Mouse (Mus musculus): ENCODE results near the gene Phf12. TPM values are rescaled to one million over a fixed set of nuclear protein-coding genes. Genes with fewer than 3 reads are reported as not detected.
A peak's percentile ranks its signal among the peaks of the same experiment; 100 is the strongest.

The Phf12 gene
- polyA plus RNA-seq, 1 experiment from 2014 or later = 11.6 TPM

MicroRNA genes within 50 kb of the gene (microRNA counts, 519-probe panel; counts per million panel counts)
- microRNA mmu-miR-144 (6,928 counts per million, percentile 92 among the panel's probes with 10 or more counts), microRNA mmu-miR-451 (6,297 counts per million, percentile 89 among the panel's probes with 10 or more counts)

Small RNAs within 50 kb of the gene (microRNA-seq; reads per million reads assigned to microRNA genes)
- gene Mir144 = 114 reads per million, percentile 52 among the genes with 10 or more reads in this experiment
- gene Mir451a = not detected
- not detected for gene Mir451b

Other genes starting within 250 kb of the Phf12 start
- gene Myo18a, start 219.5 kb upstream of the Phf12 start, polyA plus RNA-seq (2014; fragmentation: Nextera tagmentation; extraction: Ambion mirVana) = 114 and 115 TPM in 2 replicates
- gene Gm10277, start 195.0 kb upstream of the Phf12 start, polyA plus RNA-seq (2014; fragmentation: Nextera tagmentation; extraction: Ambion mirVana) = 0.84 and 1.1 TPM in 2 replicates
- 3.8 and 3.9 TPM in 2 replicates for gene Pipox, start 88.7 kb upstream of the Phf12 start, polyA plus RNA-seq (2014; fragmentation: Nextera tagmentation; extraction: Ambion mirVana)
- gene Sez6, start 52.0 kb upstream of the Phf12 start, polyA plus RNA-seq (2014; fragmentation: Nextera tagmentation; extraction: Ambion mirVana) = 0.15 TPM in 1 of 2 replicates, not detected in the other
- 14.4 and 18.0 TPM in 2 replicates for gene Dhrs13, start 49.5 kb downstream of the Phf12 start, polyA plus RNA-seq (2014; fragmentation: Nextera tagmentation; extraction: Ambion mirVana)
- gene Flot2, start 55.2 kb downstream of the Phf12 start, polyA plus RNA-seq (2014; fragmentation: Nextera tagmentation; extraction: Ambion mirVana) = 95.2 and 98.3 TPM in 2 replicates
- 23.9 and 25.7 TPM in 2 replicates for gene Eral1, start 97.6 kb downstream of the Phf12 start, polyA plus RNA-seq (2014; fragmentation: Nextera tagmentation; extraction: Ambion mirVana)
- gene Fam222b, start 111.9 kb downstream of the Phf12 start, polyA plus RNA-seq (2014; fragmentation: Nextera tagmentation; extraction: Ambion mirVana) = 17.0 and 19.4 TPM in 2 replicates
- gene Traf4, start 182.8 kb downstream of the Phf12 start, polyA plus RNA-seq (2014; fragmentation: Nextera tagmentation; extraction: Ambion mirVana) = 18.5 and 25.6 TPM in 2 replicates
- gene Nek8, start 193.9 kb downstream of the Phf12 start, polyA plus RNA-seq (2014; fragmentation: Nextera tagmentation; extraction: Ambion mirVana) = 11.5 and 12.4 TPM in 2 replicates
- gene Tlcd1, start 194.0 kb downstream of the Phf12 start, polyA plus RNA-seq (2014; fragmentation: Nextera tagmentation; extraction: Ambion mirVana) = 14.7 and 16.1 TPM in 2 replicates
- 968 and 1,084 TPM in 2 replicates for gene Rpl23a, start 200.8 kb downstream of the Phf12 start, polyA plus RNA-seq (2014; fragmentation: Nextera tagmentation; extraction: Ambion mirVana)
- gene Rab34, start 205.7 kb downstream of the Phf12 start, polyA plus RNA-seq (2014; fragmentation: Nextera tagmentation; extraction: Ambion mirVana) = 57.1 and 61.8 TPM in 2 replicates
- 2.4 and 2.9 TPM in 2 replicates for gene Proca1, start 210.6 kb downstream of the Phf12 start, polyA plus RNA-seq (2014; fragmentation: Nextera tagmentation; extraction: Ambion mirVana)